Mouse (Mus musculus) neural tube, embryonic 11.5 days (tissue): ENCODE results near the gene Ar. TPM values are rescaled to one million over a fixed set of nuclear protein-coding genes. Genes with fewer than 3 reads are reported as not detected.

Experiments
- ATAC-seq: fragments of 200-750 bp; cut with Nextera tagmentation; 2 replicates; pipeline ENCODE4 v1.8.0; 2017; ENCODE audit warnings: moderate number of reproducible peaks, mild to moderate bottlenecking, moderate TSS enrichment, moderate library complexity; ENCODE audit not compliant: insufficient read depth, low FRiP score, low TSS enrichment
- DNase-seq: peaks from one replicate; pipeline ENCODE4 v3.0.0-alpha.2; 2015; ENCODE audit warnings: low spot score
- H3K27ac ChIP-seq: fragments of 300-500 bp; sonication (generic); 2 replicates; pipeline ENCODE4 v1.5.1; 2014; ENCODE audit warnings: low read depth, mild to moderate bottlenecking, low read length
- H3K27me3 ChIP-seq: fragments of 300-500 bp; sonication (generic); 2 replicates; pipeline ENCODE4 v1.6.1; 2014; ENCODE audit warnings: mild to moderate bottlenecking, low read length, mixed read lengths; ENCODE audit not compliant: control insufficient read depth, insufficient read depth
- H3K36me3 ChIP-seq: fragments of 300-500 bp; sonication (generic); 2 replicates; pipeline ENCODE4 v1.6.1; 2014; ENCODE audit warnings: mild to moderate bottlenecking, low read length, moderate library complexity, mixed read lengths; ENCODE audit not compliant: control insufficient read depth, insufficient read depth
- H3K4me1 ChIP-seq: fragments of 300-500 bp; sonication (generic); 2 replicates; pipeline ENCODE4 v1.6.1; 2014; ENCODE audit warnings: low read length, mixed read lengths; ENCODE audit not compliant: control insufficient read depth, insufficient read depth
- H3K4me2 ChIP-seq: fragments of 300-500 bp; sonication (generic); 2 replicates; pipeline ENCODE4 v1.6.1; 2014; ENCODE audit warnings: low read depth, mild to moderate bottlenecking, moderate library complexity
- H3K4me3 ChIP-seq: fragments of 300-500 bp; sonication (generic); 2 replicates; pipeline ENCODE4 v1.5.1; 2014; ENCODE audit warnings: low read depth, low read length
- H3K9ac ChIP-seq: fragments of 300-500 bp; sonication (generic); 2 replicates; pipeline ENCODE4 v1.6.1; 2014; ENCODE audit warnings: mild to moderate bottlenecking, low read length
- H3K9me3 ChIP-seq: fragments of 300-500 bp; sonication (generic); 2 replicates; pipeline ENCODE4 v1.6.1; 2016; ENCODE audit warnings: low read length; ENCODE audit not compliant: control insufficient read depth
- WGBS: fragments of 180-500 bp; shearing (Covaris S2); extraction: QIAGEN DNeasy Blood & Tissue Kit; methylation state at CpG from one replicate; pipeline ENCODE4 v1.1.7; 2014; 5-methylcytosine and 5-hydroxymethylcytosine counted together
- polyA plus RNA-seq: library from polyadenylated mRNA; unstranded; fragments of >200 nt; fragmentation: Nextera tagmentation; extraction: Ambion mirVana; gene quantifications from 2 replicates; pipeline ENCODE4 v1.2.1, GENCODE M21; 2014

Ar gene
- polyA plus RNA-seq, 1 experiment from 2014 or later = 0.09 TPM

DNA sequence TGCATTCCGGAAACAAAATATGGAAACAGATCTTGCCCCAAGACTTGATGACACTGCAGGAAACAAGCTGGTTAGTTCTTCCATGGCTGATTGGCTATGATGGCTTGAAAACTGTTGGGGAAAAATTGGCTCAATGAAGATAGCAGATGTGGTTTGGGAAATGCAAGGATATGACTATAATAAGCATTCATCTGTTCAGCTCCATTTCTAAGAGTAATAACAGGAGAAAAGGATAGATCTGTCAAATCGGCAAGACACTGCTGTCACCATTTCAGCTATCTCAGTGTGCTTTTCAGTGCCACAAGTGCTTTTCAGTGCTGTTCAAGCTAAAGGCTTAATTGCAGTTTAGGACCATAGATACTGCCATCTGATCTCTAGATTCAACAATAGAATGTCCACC, 96.5 kb downstream of the Ar start:
- ATAC-seq (no peak), DNase-seq (no peak)
- Histone ChIP-seq H3K9me3 (no peaks in the 10 kb centered on the region), H3K4me3 (no peak overlapping the region), H3K36me3 (no peaks in the 10 kb centered on the region), H3K27ac (no peak overlapping the region), H3K9ac (no peak overlapping the region), H3K4me2 (no peak overlapping the region), H3K27me3 (no peaks in the 10 kb centered on the region), H3K4me1 (no peaks in the 10 kb centered on the region)
- WGBS = 85% methylated on average over 2 of the region's 2 CpGs

DNA sequence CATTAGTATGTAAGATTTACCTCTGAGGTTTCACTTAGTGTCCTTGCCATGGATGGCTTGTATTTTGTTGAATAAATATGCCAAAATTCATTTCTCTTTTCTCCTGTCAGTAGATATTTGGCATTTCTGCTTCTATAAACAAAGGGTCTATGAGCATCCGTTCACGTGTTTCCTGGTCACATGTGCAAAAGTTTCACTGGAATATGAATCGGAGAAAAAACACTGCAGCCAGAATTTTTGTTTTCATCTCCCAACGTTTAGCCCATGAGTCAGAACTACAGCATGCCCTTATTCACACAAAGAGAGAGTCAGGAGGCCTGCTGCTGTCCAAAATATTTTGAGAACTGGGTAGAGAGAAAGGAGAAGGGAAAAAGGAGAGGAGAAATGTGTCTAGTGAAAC, 99.8 kb downstream of the Ar start:
- Histone ChIP-seq H3K36me3 (no peaks in the 10 kb centered on the region), H3K9me3 (no peaks in the 10 kb centered on the region), H3K27me3 (no peaks in the 10 kb centered on the region), H3K4me3 (no peak overlapping the region), H3K4me2 (no peak overlapping the region), H3K27ac (no peak overlapping the region), H3K9ac (no peak overlapping the region), H3K4me1 (no peaks in the 10 kb centered on the region)
- DNase-seq (no peak), ATAC-seq (no peak)
- WGBS = 83% methylated on average over 4 of the region's 4 CpGs

DNA sequence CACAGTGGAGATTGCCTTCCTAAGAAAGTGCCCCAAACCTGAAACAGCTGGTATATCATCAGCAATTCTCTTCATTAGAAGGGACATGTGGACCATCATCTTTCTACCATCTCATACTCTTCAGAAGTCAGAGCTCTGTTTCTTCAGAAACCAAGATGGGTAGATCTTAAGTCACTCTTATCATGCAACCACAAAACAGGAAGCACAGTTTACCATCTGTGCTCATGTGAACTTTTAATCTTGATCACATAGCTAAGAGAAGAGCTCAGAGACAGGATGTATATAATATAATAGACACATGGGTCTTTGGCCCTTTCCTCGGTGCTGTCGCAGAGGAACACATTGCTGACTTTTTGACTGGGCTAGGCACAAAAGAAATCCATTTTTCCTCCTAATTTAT, 111.1 kb downstream of the Ar start:
- H3K9me3 ChIP-seq = no peaks in the 10 kb centered on the region
- no peak overlapping the region for H3K4me2 ChIP-seq
- H3K9ac ChIP-seq = no peak overlapping the region
- H3K27ac ChIP-seq = no peak overlapping the region
- H3K4me1 ChIP-seq = no peaks in the 10 kb centered on the region
- no peak for DNase-seq
- no peak overlapping the region for H3K4me3 ChIP-seq
- H3K36me3 ChIP-seq = no peaks in the 10 kb centered on the region
- ATAC-seq = no peak
- no peaks in the 10 kb centered on the region for H3K27me3 ChIP-seq
- WGBS = 88% methylated on average over 2 of the region's 2 CpGs

- WGBS = 98% methylated on average over 2 of the region's 2 CpGs
- H3K4me1 ChIP-seq = no peaks in the 10 kb centered on the region
- no peak overlapping the region for H3K4me2 ChIP-seq
- ATAC-seq (no peak), DNase-seq (no peak)
- H3K4me3 ChIP-seq = no peak overlapping the region
- no peak overlapping the region for H3K9ac ChIP-seq
- H3K36me3 ChIP-seq = no peaks in the 10 kb centered on the region
- no peak overlapping the region for H3K27ac ChIP-seq
- no peaks in the 10 kb centered on the region for H3K27me3 ChIP-seq
- H3K9me3 ChIP-seq = no peaks in the 10 kb centered on the region
These were observed 117.2 kb downstream of the Ar start for GRCm38 (mm10) chrX:98265755-98266154.

DNA sequence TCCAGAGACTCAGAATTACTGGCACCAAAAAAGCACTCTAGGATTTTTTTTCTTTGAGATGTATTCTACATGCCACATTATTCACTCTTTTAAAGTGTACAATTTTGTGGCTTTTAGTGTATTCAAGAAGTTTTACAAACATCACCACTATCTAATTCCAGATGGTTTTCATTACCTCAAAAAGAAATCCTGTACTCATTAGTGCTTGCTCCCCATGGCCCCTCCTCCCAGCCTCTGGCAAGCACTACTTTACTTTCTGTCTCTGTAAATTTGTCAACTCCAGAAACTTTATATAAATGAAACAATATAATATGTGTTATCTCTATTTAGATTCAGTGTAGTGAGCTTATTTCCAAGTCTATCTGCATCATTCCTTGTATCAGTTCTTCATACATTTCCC, 122.8 kb downstream of the Ar start:
- no peak for DNase-seq

GRCm38 (mm10) chrX:98291763-98292162, 143.2 kb downstream of the Ar start:
- 80% methylated on average over 1 of the region's 1 CpGs for WGBS
- no peaks in the 10 kb centered on the region for H3K9me3 ChIP-seq
- DNase-seq (no peak), ATAC-seq (no peak)
- no peaks in the 10 kb centered on the region for H3K36me3 ChIP-seq
- H3K9ac ChIP-seq = no peak overlapping the region
- no peak overlapping the region for H3K27ac ChIP-seq
- no peak overlapping the region for H3K4me2 ChIP-seq
- no peaks in the 10 kb centered on the region for H3K27me3 ChIP-seq
- no peaks in the 10 kb centered on the region for H3K4me1 ChIP-seq
- no peak overlapping the region for H3K4me3 ChIP-seq

More for the DNA sequence above, 122.8 kb downstream of the Ar start:
- ATAC-seq = no peak
- no peak overlapping the region for H3K9ac ChIP-seq
- H3K9me3 ChIP-seq = no peaks in the 10 kb centered on the region
- H3K36me3 ChIP-seq = no peaks in the 10 kb centered on the region
- no peaks in the 10 kb centered on the region for H3K27me3 ChIP-seq
- H3K4me3 ChIP-seq = no peak overlapping the region
- H3K4me2 ChIP-seq = no peak overlapping the region
- no peak overlapping the region for H3K27ac ChIP-seq
- H3K4me1 ChIP-seq = no peaks in the 10 kb centered on the region

- H3K27me3 ChIP-seq = no peaks in the 10 kb centered on the region
- H3K9me3 ChIP-seq = no peaks in the 10 kb centered on the region
- H3K4me3 ChIP-seq = no peak overlapping the region
- no peaks in the 10 kb centered on the region for H3K36me3 ChIP-seq
- H3K4me2 ChIP-seq = no peak overlapping the region
- WGBS = 58% methylated on average over 4 of the region's 4 CpGs
- ATAC-seq (no peak), DNase-seq (no peak)
- H3K27ac ChIP-seq = no peak overlapping the region
- H3K4me1 ChIP-seq = no peaks in the 10 kb centered on the region
- no peak overlapping the region for H3K9ac ChIP-seq
These were observed 152.1 kb downstream of the Ar start for GRCm38 (mm10) chrX:98300685-98301084.

DNA sequence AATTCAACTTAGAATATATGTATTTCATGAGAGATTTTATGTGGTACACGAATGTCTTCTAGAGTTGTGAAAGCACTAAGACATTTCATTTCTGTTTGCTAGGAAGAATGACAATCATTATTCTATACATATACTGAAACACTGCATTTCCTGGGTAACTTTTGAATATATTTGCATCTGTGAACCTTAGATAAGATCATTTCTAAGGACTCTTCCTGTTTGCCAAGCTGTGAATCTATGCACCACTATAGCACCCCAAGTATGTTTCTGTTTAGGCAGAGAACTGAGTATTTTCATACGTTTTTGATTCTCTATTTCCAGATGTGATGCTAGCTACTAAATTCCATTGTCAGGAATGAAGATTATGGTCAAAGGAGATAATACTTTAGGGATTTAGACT, 153.4 kb downstream of the Ar start:
- ATAC-seq = no peak

DNA sequence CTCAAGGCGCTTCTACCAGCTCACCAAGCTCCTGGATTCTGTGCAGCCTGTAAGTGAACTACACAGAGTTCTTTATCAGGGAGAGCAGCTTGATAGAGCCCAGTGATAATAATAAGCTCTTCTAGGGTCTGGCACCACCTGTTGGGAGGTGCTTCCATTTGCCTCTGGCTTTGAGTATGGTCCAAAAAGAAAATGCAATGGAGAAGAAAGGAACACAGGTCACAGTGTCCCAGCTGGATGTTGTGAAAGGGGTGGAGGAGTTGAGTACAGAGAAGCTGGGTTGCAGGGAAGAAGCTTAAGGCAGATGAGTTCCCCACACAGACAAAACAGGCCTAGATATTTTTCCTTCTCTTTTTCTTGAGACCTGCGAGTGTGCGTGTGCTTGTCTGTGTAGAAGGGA, 167.4 kb downstream of the Ar start:
- Histone ChIP-seq H3K4me1 (no peaks in the 10 kb centered on the region), H3K27me3 (no peaks in the 10 kb centered on the region), H3K4me3 (no peak overlapping the region), H3K36me3 (no peaks in the 10 kb centered on the region), H3K27ac (no peak overlapping the region), H3K9me3 (no peaks in the 10 kb centered on the region), H3K9ac (no peak overlapping the region), H3K4me2 (no peak overlapping the region)
- DNase-seq = no peak
- no peak for ATAC-seq
- 95% methylated on average over 3 of the region's 3 CpGs for WGBS

More for the DNA sequence above, 153.4 kb downstream of the Ar start:
- Histone ChIP-seq H3K27me3 (no peaks in the 10 kb centered on the region), H3K9me3 (no peaks in the 10 kb centered on the region), H3K4me3 (no peak overlapping the region), H3K36me3 (no peaks in the 10 kb centered on the region), H3K27ac (no peak overlapping the region), H3K4me1 (no peaks in the 10 kb centered on the region), H3K4me2 (no peak overlapping the region), H3K9ac (no peak overlapping the region)
- no peak for DNase-seq
- 74% methylated on average over 2 of the region's 2 CpGs for WGBS
